Mouse (Mus musculus): ENCODE measurements around the gene Exo1.

The Exo1 gene

GRCm38 (mm10) chr1:175880453-175881296 is at the start of gene Exo1:
Exo1 (plus strand) TSS chr1:175880581.
- peak; percentile 87 for DNase-seq (ENCODE audit: low read depth, low spot score)

DNA sequence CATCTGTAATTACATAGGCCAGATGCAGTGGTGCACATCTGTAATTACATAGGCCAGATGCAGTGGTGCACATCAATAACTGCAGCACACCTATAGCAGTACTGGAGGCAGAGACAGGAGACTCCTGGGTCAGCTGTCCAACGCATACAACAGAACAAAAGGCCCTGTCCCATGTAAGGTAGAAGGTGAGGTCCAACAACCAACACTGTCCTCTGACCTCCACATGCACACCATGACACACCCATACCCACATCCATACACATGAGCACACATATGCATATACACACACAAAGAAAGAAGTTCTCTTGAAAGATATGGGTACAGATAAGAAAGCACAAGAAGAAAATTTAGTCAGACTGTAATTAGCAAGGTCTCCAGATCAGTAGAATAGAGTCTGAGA is 24.9 kb upstream of the Exo1 start:
- no peak for DNase-seq (ENCODE audit: low read depth, low spot score)

DNA sequence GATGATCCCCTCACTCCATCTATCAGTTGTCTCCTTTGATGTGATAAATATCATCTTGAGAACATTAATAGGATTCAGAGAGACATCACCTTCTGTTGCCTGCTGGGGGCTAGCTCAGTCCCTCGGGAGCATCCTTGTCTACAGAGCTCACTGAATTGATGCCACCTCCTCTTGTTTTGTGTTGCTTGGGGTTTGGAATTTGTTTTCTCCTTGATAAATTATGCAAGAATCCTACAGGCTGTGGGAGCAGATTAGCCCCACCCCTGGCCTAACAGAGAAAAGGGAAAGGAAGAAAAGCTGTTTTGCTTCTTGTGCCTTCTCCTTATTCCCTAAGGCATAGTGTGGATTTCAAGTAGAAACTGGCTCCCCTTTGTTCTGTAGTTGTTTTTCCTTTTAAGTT is 13.3 kb upstream of the Exo1 start:
- peak; percentile 15 for DNase-seq (ENCODE audit: low read depth, low spot score)

GRCm38 (mm10) chr1:175867558-175867957 is 12.8 kb upstream of the Exo1 start:
- peak; percentile 34 for DNase-seq (ENCODE audit: low read depth, low spot score)

DNA sequence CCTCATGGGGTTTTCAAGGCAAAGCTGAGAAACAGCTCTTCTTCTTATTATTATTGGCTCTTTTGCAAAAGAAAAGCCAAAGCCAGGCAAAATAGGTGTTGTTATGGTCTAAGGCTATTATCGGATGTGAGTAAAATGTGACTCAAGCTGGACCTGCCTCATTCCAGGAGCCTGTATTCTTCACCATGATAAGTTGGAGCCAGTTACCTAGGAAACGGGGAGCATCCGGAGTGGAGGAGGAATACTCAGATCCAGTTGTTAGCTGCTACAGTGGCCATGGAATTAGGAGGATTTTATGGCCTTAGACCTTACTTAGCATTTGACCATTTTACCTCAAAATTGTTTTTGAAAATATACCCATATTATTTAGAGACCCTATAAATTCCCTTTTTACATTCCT is 9.7 kb upstream of the Exo1 start:
- no peak for DNase-seq (ENCODE audit: low read depth, low spot score)

- DNase-seq (ENCODE audit: low read depth, low spot score) = peak; percentile 10
These were observed 8.2 kb upstream of the Exo1 start for GRCm38 (mm10) chr1:175872028-175872816.

DNA sequence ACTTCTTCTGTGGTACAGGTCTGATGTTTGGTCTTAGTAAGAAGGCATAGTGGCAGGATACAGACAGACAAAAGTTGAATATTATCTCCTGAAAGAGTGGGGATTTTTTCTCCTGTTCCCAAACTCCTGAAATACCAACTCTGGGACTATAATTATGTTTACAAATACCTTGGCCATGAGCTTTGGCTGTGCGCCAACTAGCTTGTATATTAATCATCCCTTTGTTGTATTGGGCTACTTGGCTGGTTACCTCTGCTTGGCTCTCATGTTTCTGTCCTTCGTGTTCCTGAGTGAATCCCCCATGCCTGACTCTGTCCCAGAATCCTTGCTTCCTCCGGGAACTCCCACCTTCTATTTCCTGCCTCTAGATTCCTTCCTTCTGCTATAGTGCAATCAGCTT is 3.0 kb downstream of the Exo1 start:
- no peak for DNase-seq (ENCODE audit: low read depth, low spot score)

GRCm38 (mm10) chr1:175893263-175893662 is 12.9 kb downstream of the Exo1 start:
- no peak for DNase-seq (ENCODE audit: low read depth, low spot score)

DNA sequence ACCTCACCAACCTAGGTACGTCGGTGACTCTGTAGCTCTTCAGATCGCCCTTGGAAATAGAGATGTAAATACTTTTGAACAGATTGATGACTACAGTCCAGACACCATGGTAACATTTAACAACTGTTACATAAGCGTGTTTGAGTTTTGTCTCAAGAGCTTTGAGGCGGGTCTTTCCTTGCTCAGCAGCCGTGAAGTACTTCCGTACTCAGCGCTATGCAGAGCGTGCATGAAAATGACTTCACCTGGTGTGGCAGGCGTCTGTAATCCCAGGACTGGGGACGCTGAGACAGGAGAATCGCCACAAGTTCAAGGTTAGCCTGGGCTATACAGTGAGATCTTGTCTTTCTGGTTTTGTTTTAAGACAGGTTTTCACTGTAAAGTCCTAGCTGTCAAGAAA is 13.3 kb downstream of the Exo1 start:
- DNase-seq (ENCODE audit: low read depth, low spot score) = no peak

GRCm38 (mm10) chr1:175911207-175911606 is 30.8 kb downstream of the Exo1 start:
- no peak for DNase-seq (ENCODE audit: low read depth, low spot score)

- no peak for DNase-seq (ENCODE audit: low read depth, low spot score)
These were observed 31.7 kb downstream of the Exo1 start for GRCm38 (mm10) chr1:175912038-175912437.

DNA sequence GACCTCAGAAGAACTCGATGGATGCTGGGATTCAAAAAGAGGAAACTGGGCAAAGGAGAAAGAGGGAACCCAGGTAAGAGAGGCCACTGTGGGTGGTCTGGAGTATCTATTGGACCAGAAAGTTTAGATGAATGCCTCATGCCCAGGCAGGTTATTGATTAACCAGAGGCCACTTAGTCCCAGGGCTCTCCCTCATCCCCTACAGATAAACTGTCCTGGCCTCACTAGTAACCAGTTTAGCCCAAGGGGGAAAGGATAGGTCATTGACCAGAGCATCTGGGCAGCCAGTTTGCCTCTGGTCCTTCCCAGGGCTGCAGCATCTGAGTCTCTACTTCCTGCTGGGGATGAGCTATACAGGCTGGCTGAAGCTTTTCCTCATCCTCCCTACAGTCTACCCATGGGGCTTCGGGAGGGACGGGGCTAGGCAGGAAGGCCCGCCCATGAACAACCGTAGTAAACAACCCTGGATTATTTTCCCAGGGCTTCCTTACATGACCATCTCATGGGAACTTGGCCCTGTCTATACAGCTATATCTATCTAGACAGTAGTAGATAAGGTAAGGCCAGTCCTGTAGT is 33.4 kb downstream of the Exo1 start:
- no peak for DNase-seq (ENCODE audit: low read depth, low spot score)

DNA sequence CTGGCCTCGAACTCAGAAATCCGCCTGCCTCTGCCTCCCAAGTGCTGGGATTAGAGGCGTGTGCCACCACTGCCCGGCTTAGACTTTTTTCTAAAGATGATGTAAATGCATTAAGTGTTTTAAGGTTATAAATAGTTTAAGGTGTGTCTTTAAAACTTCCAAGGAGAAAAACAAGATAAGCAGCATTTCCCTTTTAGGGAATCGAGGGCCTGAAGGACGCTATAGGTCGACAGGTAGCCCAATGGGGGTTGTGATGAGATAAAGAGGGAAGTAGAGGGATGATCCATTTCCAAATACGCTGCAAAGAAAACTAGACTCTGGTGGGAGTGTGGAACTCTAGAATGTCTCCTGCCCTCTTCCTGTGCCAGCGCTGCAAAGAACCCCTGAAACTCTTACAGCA is 39.6 kb downstream of the Exo1 start, which contains the start of gene Gm38100:
Gene Gm38100 (plus strand): TSS at position 301 of the 400 bp plus-strand sequence.
- DNase-seq (ENCODE audit: low read depth, low spot score) = no peak

GRCm38 (mm10) chr1:175921091-175921490 is 40.7 kb downstream of the Exo1 start:
- DNase-seq (ENCODE audit: low read depth, low spot score) = no peak

DNA sequence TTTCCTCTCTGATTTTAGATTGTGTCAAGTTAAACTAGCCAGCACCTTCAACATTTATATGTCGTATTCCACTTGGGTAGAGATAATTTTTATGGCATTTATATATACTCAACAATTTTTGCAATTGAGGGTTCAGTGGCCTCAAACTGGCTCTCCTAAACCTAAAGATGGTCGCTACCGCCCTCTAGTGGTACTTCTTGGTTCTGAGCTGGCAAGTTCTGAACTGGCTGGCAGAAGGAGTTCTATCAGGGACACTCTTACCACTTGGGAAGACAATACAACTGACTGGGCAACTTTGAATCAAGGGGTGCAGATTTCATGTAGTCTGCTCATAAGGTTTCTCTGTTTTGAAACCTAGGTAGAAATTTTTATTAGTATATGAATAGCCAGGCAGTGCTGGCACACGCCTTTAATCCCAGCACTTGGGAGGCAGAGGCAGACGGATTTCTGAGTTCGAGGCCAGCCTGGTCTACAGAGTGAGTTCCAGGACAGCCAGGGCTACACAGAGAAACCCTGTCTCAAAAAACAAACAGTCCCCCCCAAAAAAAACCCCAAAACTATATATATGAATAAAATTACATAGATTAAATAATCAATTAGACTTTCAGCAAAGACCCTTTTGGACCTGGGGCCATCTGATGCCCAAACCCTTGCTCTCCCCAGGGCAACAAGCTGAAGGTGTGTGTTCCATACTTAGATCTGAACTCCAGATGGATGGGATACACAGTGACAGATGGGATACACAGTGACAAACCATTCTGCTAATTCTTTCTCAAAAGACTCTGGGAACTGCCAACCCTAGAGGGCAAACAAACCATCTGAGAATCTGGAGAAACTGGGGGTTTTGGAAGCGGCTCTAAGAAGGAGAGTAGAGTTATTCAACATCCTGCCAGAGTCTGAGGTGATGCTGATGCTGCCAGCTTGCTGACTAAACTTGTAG is 43.7 kb downstream of the Exo1 start:
- peak; percentile 75 for DNase-seq (ENCODE audit: low read depth, low spot score)

- no peak for DNase-seq (ENCODE audit: low read depth, low spot score)
These were observed 51.0 kb downstream of the Exo1 start for GRCm38 (mm10) chr1:175931391-175931790.

- DNase-seq (ENCODE audit: low read depth, low spot score) = peak; percentile 87
These were observed 55.9 kb downstream of the Exo1 start for GRCm38 (mm10) chr1:175936282-175936737.

DNA sequence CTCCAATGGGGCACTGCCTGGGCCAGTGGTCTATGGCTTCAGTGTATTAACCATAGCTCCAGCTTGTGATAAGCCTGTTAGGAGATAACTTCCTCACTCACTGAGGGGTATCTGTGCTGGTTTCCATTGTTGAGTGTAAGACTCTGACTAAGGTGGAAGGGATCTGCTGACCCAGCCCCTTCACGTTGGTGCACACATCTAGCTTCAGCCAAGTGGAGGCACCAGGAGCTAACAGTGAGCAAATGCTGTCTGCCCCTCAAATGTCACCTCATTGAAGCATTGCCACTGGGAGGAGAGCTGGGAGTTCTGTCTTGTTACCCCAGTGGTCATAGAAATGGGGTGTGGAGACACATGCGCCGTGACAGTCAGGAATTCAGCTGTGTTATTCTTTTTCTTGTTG is 58.4 kb downstream of the Exo1 start:
- DNase-seq (ENCODE audit: low read depth, low spot score) = no peak

DNA sequence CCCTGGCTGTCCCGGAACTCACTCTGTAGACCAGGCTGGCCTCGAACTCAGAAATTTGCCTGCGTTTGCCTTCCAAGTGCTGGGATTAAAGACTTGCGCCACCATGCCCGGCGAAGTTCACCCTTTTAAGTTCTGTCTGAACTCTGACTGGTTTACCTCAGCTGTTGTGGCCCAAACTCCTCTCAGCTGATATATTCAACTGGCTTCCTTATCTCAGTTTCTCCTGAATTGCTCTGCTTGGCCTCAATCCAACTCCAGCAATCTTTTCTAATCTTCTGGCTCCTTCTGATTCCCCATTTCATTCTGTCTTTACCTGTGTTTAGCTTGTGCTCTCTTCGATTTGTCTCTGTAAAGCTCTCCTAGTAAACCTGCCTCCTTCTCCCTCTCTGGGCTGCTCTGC is 62.8 kb downstream of the Exo1 start:
- no peak for DNase-seq (ENCODE audit: low read depth, low spot score)

- no peak for DNase-seq (ENCODE audit: low read depth, low spot score)
These were observed 66.4 kb downstream of the Exo1 start for GRCm38 (mm10) chr1:175946718-175947315.

- no peak for DNase-seq (ENCODE audit: low read depth, low spot score)
These were observed 70.0 kb downstream of the Exo1 start for GRCm38 (mm10) chr1:175950421-175950820.
